Mouse (Mus musculus) cerebellum, adult 9-10 months (tissue): ENCODE results near the gene Eif5a2.
A peak's percentile ranks its signal among the peaks of the same experiment; 100 is the strongest.

Experiments
- DNase-seq: peaks from one replicate; pipeline ENCODE4 v3.0.0; 2022

Gene Eif5a2

GRCm38 (mm10) chr3:28814361-28814760 is 33.3 kb downstream of the Eif5a2 start:
- DNase-seq = peak; percentile 42

- no peak for DNase-seq
Observed at GRCm38 (mm10) chr3:28816010-28816540, 35.0 kb downstream of the Eif5a2 start.

DNA sequence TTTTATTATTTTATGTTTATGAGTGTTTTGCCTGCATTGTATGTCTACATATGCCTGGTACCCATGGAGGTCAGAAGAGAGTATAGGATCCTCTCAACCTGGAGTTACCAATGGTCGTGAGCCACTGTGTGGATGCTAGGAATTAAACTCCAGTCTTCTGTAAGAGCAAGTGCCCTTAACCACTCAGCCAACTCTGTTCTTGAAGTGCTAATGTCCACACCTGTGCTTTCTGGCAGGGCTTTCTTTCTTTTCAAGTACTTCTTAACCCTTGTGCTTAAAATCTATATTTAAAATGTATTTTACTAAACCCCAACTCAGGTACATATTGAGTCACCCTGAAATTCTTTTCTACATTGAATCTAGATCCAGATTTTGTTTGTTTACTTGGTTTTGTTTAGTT is 45.2 kb downstream of the Eif5a2 start:
- DNase-seq = no peak

DNA sequence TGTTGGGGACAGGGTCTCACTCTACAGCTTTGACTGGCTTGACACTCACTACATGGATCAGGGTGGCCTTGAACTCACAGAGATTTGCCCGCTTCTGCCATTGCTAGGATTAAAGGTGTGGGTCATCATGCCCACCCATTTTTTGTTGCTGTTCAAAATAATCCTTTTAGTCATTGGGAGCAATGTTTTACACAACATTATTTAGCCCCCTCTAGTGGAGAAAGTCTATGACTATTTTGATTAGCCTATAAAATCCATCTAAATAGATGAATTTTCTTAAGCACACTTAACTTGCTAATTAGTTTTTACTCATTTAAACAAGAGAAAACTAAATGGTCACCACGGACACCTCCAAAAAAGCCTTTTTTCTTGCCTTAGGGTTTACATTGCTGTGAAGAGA is 46.5 kb downstream of the Eif5a2 start:
- DNase-seq = no peak

DNA sequence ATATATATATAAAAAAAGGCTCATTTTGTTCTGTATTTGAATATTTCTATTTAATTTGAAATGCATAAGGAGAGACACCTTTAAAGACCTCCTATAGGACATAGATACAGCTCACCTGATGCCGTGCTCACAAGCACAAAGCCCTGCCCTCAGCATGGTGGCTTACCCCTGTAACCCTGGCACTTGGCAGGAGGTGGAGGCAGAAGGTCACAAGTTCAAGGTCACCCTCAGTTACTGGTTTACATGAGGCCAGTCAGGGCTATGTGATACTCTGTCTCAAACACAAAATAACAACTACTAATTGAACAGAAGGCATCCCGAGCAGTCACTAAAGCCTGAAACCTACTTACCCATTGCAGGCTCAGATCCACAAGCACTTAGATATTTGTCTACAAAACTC is 48.4 kb downstream of the Eif5a2 start:
- DNase-seq = no peak

DNA sequence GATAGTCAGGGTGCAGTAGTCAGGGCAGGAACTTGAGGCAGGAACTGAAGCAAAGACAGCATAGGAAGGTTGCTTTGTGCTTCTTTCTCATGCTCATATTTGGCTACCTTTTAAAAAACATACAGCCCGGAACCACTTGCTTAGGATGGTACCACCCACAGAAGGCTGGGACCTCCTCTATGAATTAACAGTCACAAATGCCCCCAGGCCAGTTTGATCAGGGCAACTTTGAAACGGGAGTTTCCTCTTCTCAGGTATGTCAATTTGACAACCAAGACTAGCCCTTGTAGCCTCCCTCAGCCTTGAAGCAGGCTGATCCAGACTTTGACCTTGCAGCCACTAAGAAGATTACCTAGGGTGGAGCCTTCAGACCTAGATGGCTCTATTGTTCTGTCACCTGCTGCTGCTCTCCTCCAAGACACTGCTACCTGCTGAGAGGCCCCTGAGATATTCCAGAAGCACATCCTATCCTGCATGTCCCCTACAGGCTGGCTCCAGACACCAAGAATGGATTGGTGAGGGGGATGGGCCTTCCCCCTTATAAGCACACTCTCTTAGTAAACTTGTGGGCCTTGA is 55.8 kb downstream of the Eif5a2 start:
- DNase-seq = no peak

- no peak for DNase-seq
Observed at GRCm38 (mm10) chr3:28841886-28842649, 61.0 kb downstream of the Eif5a2 start.

DNA sequence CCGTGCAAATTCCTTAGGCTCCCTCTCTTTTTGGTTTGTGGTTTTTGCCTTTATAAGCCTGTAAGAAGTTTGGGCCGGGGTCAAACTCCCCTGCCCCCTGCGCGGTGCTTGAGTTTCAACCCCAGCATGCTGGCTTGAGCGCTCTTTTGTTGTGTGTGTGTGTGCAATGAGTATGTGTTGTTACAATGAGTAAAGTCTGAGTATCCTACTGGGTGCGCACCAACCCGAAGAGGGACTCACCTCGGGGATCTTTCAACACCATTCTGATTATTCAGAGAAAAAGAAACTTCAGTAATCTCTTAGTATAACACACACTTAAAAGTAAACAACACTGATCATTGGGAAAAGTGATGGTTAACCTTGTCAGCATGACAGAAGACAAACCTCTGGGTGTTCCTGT is 62.2 kb downstream of the Eif5a2 start:
- DNase-seq = no peak

GRCm38 (mm10) chr3:28847115-28847514 is 66.0 kb downstream of the Eif5a2 start:
- no peak for DNase-seq
